Mouse (Mus musculus) heart, postnatal 4 days (tissue): ENCODE measurements at regions not wholly inside any gene's neighbourhood (a gene's known extent, or its start where the extent isn't known, plus 50 kb on each side); places are given as distances from the start of the nearest gene placed in this dataset.

Source experiments
- DNase-seq: peaks from one replicate; pipeline ENCODE4 v3.0.0; 2021

- DNase-seq: peak; percentile 32
Observed at GRCm38 (mm10) chr2:66961808-66962519, 177.2 kb upstream of the Scn7a start.

GRCm38 (mm10) chr2:66941188-66941587 lies 156.5 kb upstream of the Scn7a start:
- DNase-seq: no peak

- DNase-seq: no peak
Observed at GRCm38 (mm10) chr2:66898032-66898431, 113.3 kb upstream of the Scn7a start.

GRCm38 (mm10) chr2:66867457-66868216 lies 82.9 kb upstream of the Scn7a start:
- DNase-seq: no peak
